Mouse (Mus musculus) forebrain, embryonic 15.5 days (tissue): ENCODE results near the gene Cfi. TPM values are rescaled to one million over a fixed set of nuclear protein-coding genes. Genes with fewer than 3 reads are reported as not detected.

Experiments used
- ATAC-seq: fragments of 200-750 bp; cut with Nextera tagmentation; replicated peaks from 2 replicates; pipeline ENCODE4 v1.8.0; 2017; ENCODE audit warnings: mild to moderate bottlenecking, moderate TSS enrichment, moderate library complexity
- H3K27ac ChIP-seq: fragments of 300-500 bp; sonication (generic); replicated peaks from 2 replicates; pipeline ENCODE4 v1.5.1; 2015; ENCODE audit warnings: mild to moderate bottlenecking, inconsistent platforms
- H3K27me3 ChIP-seq: fragments of 300-500 bp; sonication (generic); 2 replicates; pipeline ENCODE4 v1.6.1; 2015; ENCODE audit warnings: inconsistent platforms
- H3K36me3 ChIP-seq: fragments of 300-500 bp; sonication (generic); 2 replicates; pipeline ENCODE4 v1.6.1; 2015; ENCODE audit warnings: mild to moderate bottlenecking, inconsistent platforms
- H3K4me1 ChIP-seq: fragments of 300-500 bp; sonication (generic); 2 replicates; pipeline ENCODE4 v1.6.1; 2015; ENCODE audit warnings: inconsistent platforms
- H3K4me2 ChIP-seq: fragments of 300-500 bp; sonication (generic); replicated peaks from 2 replicates; pipeline ENCODE4 v1.6.1; 2015; ENCODE audit warnings: mild to moderate bottlenecking, inconsistent platforms
- H3K4me3 ChIP-seq: fragments of 300-500 bp; sonication (generic); 2 replicates; pipeline ENCODE4 v1.5.1; 2015; ENCODE audit warnings: mild to moderate bottlenecking, inconsistent platforms
- H3K9ac ChIP-seq: fragments of 300-500 bp; sonication (generic); replicated peaks from 2 replicates; pipeline ENCODE4 v1.6.1; 2015; ENCODE audit warnings: mild to moderate bottlenecking, inconsistent platforms
- H3K9me3 ChIP-seq: fragments of 300-500 bp; sonication (generic); 2 replicates; pipeline ENCODE4 v1.6.1; 2016; ENCODE audit warnings: inconsistent platforms
- WGBS: fragments of 180-500 bp; shearing (Covaris S2); methylation state at CpG from one replicate; pipeline ENCODE4 v1.1.7; 2015; ENCODE audit warnings: mixed read lengths; 5-methylcytosine and 5-hydroxymethylcytosine counted together
- polyA plus RNA-seq: library from polyadenylated mRNA; unstranded; fragments of >200 nt; fragmentation: Nextera tagmentation; extraction: Ambion mirVana; gene quantifications from 2 replicates; pipeline ENCODE4 v1.2.1, GENCODE M21; 2015

The Cfi gene
- polyA plus RNA-seq, 1 experiment from 2014 or later: 0.28 TPM

DNA sequence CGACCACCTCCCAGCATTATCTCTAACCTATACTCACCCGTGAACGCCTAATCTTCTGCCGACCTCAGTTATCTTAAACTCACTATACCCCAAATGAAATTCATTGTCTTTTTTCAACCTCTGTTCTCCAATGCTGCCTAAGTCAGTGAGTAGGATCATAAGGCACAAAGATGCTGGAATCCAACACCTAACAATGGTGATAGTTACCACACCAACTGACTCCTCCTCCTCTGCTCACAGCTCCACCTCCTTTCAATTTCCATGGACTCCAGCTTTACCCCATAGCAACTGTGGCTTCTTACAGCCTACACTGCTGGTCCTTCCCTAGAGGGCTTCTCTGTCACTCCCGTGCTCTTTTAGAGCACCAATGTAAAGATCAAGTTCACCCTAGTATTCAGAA is 8.0 kb upstream of the Cfi start:
- Histone ChIP-seq H3K9ac (no peak overlapping the region), H3K4me2 (no peak overlapping the region), H3K27ac (no peak overlapping the region), H3K36me3 (peaks cover 21% of the 10 kb centered on the region), H3K4me3 (no peak overlapping the region), H3K4me1 (peaks cover 15% of the 10 kb centered on the region), H3K27me3 (no peaks in the 10 kb centered on the region), H3K9me3 (no peaks in the 10 kb centered on the region)
- no peak for ATAC-seq
- WGBS: 93% methylated on average over 5 of the region's 5 CpGs

DNA sequence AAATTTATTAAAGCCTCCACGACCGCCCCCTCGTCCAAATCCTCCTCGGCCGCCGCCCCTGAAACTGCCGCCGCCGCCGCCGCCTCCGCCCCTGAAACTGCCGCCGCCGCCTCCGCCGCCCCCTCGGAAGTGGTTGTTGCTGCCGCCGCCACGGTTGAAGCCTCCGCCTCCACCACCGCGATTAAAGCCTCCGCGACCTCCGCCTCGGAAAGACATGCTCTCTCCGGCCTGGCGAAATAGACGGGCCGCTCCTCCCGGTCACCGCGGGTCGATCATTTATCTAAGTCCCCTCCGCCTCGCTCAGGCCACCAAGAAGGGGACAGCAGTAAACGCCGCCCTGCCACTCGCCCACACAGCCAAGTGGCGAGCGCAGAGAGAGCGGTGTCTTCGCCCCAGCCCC is 5.1 kb upstream of the Cfi start:
- WGBS: 1% methylated on average over 45 of the region's 45 CpGs
- ATAC-seq: no peak
- Histone ChIP-seq H3K36me3 (0 out of 2 replicates have a peak, but pooled peaks cover 3% of the 10 kb centered on the region), H3K4me3 (peak overlapping the region; percentile 78), H3K27ac (peak overlapping the region; percentile 91), H3K9ac (peak overlapping the region; percentile 66), H3K9me3 (no peaks in the 10 kb centered on the region), H3K27me3 (0 out of 2 replicates have a peak, but pooled peaks cover 2% of the 10 kb centered on the region), H3K4me1 (peaks cover 15% of the 10 kb centered on the region), H3K4me2 (peak overlapping the region; percentile 66)

DNA sequence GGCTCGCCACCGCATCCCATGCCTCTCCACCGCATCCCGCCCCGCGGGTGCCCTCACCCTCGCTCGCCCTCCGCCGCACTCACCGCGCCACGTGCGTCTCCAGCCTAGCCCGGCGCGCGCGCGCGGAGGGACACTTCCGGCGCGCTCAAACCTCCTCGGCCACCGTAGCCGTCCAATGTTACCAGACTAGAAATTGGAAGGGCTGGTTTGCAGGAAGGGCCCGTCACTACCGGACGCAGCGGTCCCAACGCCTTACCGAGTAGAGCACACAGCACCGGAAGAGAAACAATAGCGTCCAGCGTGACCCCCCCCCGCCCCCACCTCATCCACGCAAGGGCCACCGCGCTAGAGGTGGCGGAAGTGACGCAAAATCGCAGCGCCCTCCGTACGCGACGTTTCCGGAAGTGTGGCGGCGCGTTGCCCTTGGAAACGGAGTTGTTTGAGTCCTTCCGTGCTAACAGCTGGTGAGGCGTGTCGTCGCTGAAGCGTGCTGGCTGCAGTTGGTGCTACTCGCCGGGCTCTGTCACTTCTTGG is 4.6 kb upstream of the Cfi start, which contains the start of gene Gar1:
TSS of gene Gar1 (minus strand) at position 362 of the 534 bp plus-strand sequence.
- Histone ChIP-seq H3K4me3 (peak within 1 kb of the TSS; percentile 78), H3K36me3 (0 out of 2 replicates have a peak, but pooled peaks cover 3% of the 10 kb centered on the region), H3K27ac (peak within 1 kb of the TSS; percentile 91), H3K27me3 (0 out of 2 replicates have a peak, but pooled peaks cover 2% of the 10 kb centered on the region), H3K9ac (peak within 1 kb of the TSS; percentile 66), H3K4me1 (peaks cover 15% of the 10 kb centered on the region), H3K4me2 (peak within 1 kb of the TSS; percentile 66), H3K9me3 (no peaks in the 10 kb centered on the region)
- under 1% methylated on average over 60 of the region's 60 CpGs for WGBS
- ATAC-seq: peak; percentile 95

DNA sequence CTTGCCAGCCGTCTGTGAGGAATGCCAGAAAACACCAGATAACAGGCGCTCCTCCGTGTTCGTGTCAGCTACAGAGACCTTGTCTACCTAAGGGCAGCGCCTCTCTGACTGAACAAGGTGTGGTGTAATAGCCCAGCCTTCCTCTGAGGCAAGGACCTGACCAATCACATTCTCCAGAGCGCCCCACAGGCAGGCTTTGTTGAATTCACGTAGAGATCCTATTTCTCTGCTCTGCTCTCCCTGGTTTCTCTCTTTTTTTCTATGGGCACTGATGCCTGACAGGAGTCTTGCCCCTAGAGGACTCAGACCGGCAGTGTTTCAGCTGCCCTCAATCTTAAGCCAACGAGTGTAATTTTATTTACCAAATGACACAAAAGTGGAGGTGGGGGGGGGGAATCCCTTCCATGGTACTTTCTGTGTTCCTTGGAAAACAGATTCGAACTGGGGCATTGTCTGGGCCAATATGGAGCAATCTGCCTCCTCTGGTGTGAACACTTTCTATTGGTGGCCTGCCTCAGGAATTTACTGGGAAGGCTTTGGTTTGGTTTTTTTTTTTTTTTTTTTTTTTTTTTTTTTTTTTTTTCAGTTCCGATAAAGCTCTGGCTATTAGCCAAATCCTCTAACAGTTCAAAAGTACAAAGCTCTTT is 490 bp downstream of the Cfi start:
- no peak overlapping the region for H3K9ac ChIP-seq
- no peak overlapping the region for H3K4me2 ChIP-seq
- no peak overlapping the region for H3K27ac ChIP-seq
- H3K27me3 ChIP-seq: 0 out of 2 replicates have a peak, but pooled peaks cover 2% of the 10 kb centered on the region
- H3K36me3 ChIP-seq: no peaks in the 10 kb centered on the region
- H3K9me3 ChIP-seq: no peaks in the 10 kb centered on the region
- H3K4me1 ChIP-seq: no peaks in the 10 kb centered on the region
- WGBS: 15% methylated on average over 11 of the region's 11 CpGs
- no peak overlapping the region for H3K4me3 ChIP-seq
- ATAC-seq: no peak

DNA sequence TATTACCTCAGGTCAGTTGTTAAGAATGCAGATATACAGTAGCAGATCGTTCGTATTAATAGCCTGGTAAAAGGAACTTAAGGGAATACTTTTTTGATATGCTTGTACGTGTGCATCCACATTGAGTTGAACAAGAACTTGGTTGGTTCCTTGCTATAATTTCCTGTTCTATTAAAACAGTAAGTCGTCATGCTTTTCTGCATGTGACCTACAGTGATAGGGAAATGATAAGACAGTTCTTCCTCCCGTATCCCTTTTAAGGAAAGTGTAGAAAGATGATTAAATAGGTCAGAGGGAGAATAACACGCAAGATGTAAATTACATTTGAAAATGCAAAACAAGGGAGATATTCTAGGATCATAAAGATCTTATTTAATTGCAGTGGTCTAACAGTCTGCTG is 1.3 kb downstream of the Cfi start:
- Histone ChIP-seq H3K27me3 (0 out of 2 replicates have a peak, but pooled peaks cover 2% of the 10 kb centered on the region), H3K9ac (no peak overlapping the region), H3K9me3 (no peaks in the 10 kb centered on the region), H3K4me3 (no peak overlapping the region), H3K27ac (no peak overlapping the region), H3K4me1 (no peaks in the 10 kb centered on the region), H3K36me3 (no peaks in the 10 kb centered on the region), H3K4me2 (no peak overlapping the region)
- 90% methylated on average over 6 of the region's 6 CpGs for WGBS
- ATAC-seq: no peak

DNA sequence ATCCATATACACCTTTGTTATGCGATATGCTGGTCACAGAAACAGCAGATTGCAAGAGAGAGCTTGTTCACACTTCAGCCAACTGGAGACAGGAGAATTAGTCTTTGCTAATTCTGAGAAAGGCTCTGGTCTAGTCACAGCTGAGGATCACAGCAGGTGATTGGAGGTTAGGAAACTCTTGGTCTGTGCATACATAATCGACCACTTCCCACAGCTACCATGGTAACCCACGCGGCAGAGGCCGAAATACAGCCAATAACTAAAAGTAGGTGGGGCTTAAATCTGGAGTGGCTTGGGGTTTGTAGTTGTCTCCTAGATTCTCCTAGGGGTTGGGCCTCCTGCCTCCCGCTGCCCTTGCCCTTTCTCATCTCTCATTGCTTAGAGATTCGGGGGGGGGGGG is 2.3 kb downstream of the Cfi start:
- H3K4me1 ChIP-seq: no peaks in the 10 kb centered on the region
- H3K4me3 ChIP-seq: no peak overlapping the region
- no peaks in the 10 kb centered on the region for H3K9me3 ChIP-seq
- no peak overlapping the region for H3K27ac ChIP-seq
- no peaks in the 10 kb centered on the region for H3K36me3 ChIP-seq
- 0 out of 2 replicates have a peak, but pooled peaks cover 2% of the 10 kb centered on the region for H3K27me3 ChIP-seq
- H3K4me2 ChIP-seq: no peak overlapping the region
- 50% methylated on average over 7 of the region's 7 CpGs for WGBS
- H3K9ac ChIP-seq: no peak overlapping the region
- ATAC-seq: no peak

DNA sequence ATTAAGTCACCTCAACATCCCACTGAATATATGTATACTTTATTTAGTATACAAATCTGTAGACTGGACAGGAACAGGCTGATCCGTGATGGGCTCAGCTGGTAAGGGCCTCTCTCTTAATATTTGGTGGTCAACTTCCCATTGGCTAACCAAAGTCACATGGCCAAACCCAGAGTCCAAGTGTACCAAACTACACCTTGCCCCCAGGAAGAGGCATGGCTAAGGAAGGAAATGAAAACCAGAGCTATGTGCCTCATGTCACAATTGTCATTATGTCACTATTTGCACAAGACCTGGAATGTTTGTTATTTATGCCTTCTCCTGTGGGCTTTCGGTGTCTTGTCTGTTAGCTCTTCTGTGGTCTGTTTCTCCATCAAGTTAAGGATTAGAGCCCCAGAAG is 10.2 kb downstream of the Cfi start:
- no peak overlapping the region for H3K4me2 ChIP-seq
- H3K9me3 ChIP-seq: no peaks in the 10 kb centered on the region
- ATAC-seq: no peak
- no peak overlapping the region for H3K9ac ChIP-seq
- no peak overlapping the region for H3K4me3 ChIP-seq
- 90% methylated on average over 2 of the region's 2 CpGs for WGBS
- no peaks in the 10 kb centered on the region for H3K4me1 ChIP-seq
- H3K27ac ChIP-seq: no peak overlapping the region
- no peaks in the 10 kb centered on the region for H3K27me3 ChIP-seq
- H3K36me3 ChIP-seq: no peaks in the 10 kb centered on the region

DNA sequence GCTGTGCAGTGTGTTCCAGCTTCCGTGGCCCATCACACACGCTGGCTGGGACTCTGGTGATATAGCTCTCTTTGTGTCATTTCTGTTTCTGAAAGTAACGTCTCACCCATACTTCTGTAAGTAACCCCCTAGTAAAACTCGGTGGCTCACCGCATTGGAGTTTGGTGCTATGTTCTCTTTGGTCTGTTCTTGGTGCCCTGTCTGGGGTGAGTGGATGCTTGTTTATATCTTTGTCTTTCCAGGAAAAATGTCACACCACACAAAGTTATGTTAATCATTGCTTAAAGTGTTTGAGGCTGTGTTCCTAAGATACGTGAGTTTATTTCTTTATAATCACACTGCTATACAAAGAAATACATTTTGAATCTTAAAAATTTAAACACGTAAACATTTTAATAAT is 11.2 kb downstream of the Cfi start:
- no peaks in the 10 kb centered on the region for H3K27me3 ChIP-seq
- H3K4me1 ChIP-seq: no peaks in the 10 kb centered on the region
- no peak for ATAC-seq
- no peak overlapping the region for H3K27ac ChIP-seq
- 83% methylated on average over 7 of the region's 7 CpGs for WGBS
- H3K9ac ChIP-seq: no peak overlapping the region
- H3K4me2 ChIP-seq: no peak overlapping the region
- H3K4me3 ChIP-seq: no peak overlapping the region
- H3K36me3 ChIP-seq: no peaks in the 10 kb centered on the region
- H3K9me3 ChIP-seq: no peaks in the 10 kb centered on the region

DNA sequence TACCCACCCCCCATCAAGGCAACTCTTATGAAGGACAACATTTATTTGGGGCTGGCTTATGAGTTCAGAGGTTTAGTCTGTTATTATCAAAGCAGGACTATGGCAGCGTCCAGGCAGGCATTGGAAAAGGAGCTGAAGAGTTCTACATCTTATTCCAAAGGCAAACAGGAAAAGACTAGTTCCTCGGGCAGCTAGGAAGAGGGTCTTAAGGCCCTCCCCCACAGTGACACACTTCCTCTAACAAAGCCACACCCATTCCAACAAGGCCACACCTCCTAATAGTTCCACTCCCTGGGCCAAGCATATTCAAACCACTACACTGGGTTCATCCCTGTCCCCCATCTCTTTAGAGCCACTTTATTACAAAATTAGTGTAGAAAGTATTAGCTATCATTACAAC is 26.9 kb downstream of the Cfi start:
- H3K27ac ChIP-seq: no peak overlapping the region
- H3K36me3 ChIP-seq: no peaks in the 10 kb centered on the region
- H3K9me3 ChIP-seq: no peaks in the 10 kb centered on the region
- no peaks in the 10 kb centered on the region for H3K4me1 ChIP-seq
- no peak overlapping the region for H3K4me3 ChIP-seq
- no peak overlapping the region for H3K4me2 ChIP-seq
- H3K27me3 ChIP-seq: no peaks in the 10 kb centered on the region
- no peak overlapping the region for H3K9ac ChIP-seq
- ATAC-seq: no peak
- 75% methylated on average over 2 of the region's 2 CpGs for WGBS

DNA sequence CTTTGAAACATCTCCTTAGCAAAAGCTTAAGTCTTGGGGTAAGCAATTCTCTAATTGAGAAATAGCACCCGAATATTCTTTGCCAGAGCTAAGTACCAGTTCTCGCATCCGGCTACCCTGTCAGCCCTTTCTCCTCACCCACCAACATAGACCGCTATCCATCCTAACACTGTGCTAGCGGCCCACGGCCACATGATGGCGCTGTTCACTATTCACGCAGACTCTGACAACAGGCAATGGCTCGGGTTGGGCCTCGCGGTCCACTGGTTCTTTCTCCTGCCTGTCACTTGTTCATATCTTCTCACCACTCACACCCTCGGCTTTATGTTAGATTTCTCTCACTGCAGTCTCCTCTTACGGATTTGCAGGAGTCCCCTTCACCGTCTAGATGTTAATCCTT is 28.0 kb downstream of the Cfi start:
- Histone ChIP-seq H3K27ac (no peak overlapping the region), H3K9me3 (no peaks in the 10 kb centered on the region), H3K4me1 (no peaks in the 10 kb centered on the region), H3K9ac (no peak overlapping the region), H3K4me3 (no peak overlapping the region), H3K4me2 (no peak overlapping the region), H3K36me3 (no peaks in the 10 kb centered on the region), H3K27me3 (no peaks in the 10 kb centered on the region)
- WGBS: 47% methylated on average over 14 of the region's 14 CpGs
- ATAC-seq: no peak

DNA sequence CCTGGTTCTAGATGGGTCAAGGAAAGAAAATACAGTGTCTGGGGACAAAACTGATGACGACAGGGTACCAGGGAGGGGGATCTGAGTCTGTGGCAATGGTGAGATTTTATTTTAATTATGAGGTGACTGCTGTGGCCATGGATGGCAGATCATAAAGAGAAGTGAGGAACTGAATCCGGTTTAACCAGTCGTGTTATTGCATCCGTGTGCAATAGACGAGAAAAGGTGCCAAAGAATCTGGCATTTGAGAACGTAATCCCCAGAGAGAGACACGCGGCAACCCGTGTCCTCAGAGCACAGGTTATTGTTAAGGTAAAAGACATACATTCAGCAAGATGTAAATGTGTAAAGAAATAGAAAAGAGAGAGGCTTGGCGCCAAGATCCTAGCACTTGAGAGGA is 41.6 kb downstream of the Cfi start:
- no peak overlapping the region for H3K27ac ChIP-seq
- H3K9me3 ChIP-seq: no peaks in the 10 kb centered on the region
- H3K9ac ChIP-seq: no peak overlapping the region
- H3K4me1 ChIP-seq: peaks cover 13% of the 10 kb centered on the region
- WGBS: 83% methylated on average over 10 of the region's 10 CpGs
- no peak overlapping the region for H3K4me3 ChIP-seq
- H3K36me3 ChIP-seq: no peaks in the 10 kb centered on the region
- ATAC-seq: no peak
- H3K27me3 ChIP-seq: no peaks in the 10 kb centered on the region
- H3K4me2 ChIP-seq: no peak overlapping the region

DNA sequence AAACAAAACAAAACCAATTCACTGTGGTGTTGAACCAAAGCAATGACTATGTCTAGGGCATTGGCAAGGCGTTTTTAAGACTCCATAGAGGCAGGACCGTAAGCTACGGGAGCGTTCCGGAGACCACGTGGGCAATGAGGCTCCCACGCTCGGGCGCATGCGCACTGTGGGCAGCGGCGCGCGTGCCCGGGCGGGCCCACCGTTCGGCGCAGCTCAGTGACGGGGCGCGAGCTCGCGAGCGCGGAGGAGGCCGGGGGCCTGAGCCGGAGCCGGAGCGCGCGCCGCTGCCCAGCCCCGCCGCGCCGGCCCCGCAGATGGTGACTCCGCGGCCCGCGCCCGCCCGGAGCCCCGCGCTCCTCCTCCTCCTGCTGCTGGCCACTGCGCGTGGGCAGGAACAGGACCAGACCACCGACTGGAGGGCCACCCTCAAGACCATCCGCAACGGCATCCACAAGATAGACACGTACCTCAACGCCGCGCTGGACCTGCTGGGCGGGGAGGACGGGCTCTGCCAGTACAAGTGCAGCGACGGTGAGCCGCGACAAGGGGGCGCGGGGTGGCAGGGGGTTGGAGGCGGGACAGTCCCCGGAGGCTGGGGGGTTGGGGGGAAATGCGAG is 42.8 kb downstream of the Cfi start, which contains the start of gene Pla2g12a:
TSS of gene Pla2g12a (plus strand) at position 202 of the 617 bp plus-strand sequence.
- under 1% methylated on average over 46 of the region's 66 CpGs for WGBS
- Histone ChIP-seq H3K4me2 (peak within 1 kb of the TSS; percentile 85), H3K9me3 (no peaks in the 10 kb centered on the region), H3K27ac (peak within 1 kb of the TSS; percentile 83), H3K27me3 (no peaks in the 10 kb centered on the region), H3K4me3 (peak within 1 kb of the TSS; percentile 87), H3K9ac (peak within 1 kb of the TSS; percentile 82), H3K36me3 (no peaks in the 10 kb centered on the region), H3K4me1 (peaks cover 13% of the 10 kb centered on the region)
- ATAC-seq: peak; percentile 95
